Mouse (Mus musculus) cerebellum, postnatal 10 days (tissue): Measurements from ENCODE around the gene Ascc1.
"Not testable (repeated sequence)": the region's sequence is repeated elsewhere in the genome, so short reads cannot be mapped to it uniquely, and the experiment has no call there.

Experiments used
- DNase-seq, 2 experiments: peaks; one replicate each; pipeline ENCODE4 v3.0.0; 2021; ENCODE audit warnings: mixed read lengths in 2 of 2

Ascc1 gene

GRCm38 (mm10) chr10:59977715-59978343 is 24.8 kb upstream of the Ascc1 start:
- DNase-seq = no peak

DNA sequence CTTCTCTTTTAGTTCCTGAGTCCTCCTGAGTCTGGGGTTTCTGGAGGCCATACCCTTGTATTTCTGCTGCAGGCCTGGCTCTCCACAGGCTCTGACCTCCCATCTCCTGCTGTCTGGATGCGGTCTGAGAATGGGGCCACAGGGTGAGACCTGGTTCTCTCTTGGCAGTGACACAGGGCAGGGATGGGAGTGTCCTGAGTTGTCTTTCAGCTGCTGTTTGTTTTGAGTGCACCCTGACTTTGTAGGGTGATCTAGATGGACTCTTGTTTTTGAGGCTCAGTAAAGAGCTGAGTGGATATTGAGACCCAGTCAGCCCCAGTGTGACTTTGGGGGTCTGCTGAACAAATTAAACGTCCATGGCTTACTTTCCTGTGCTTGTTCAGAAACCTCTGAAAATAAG is 24.2 kb upstream of the Ascc1 start:
- no peak for DNase-seq

DNA sequence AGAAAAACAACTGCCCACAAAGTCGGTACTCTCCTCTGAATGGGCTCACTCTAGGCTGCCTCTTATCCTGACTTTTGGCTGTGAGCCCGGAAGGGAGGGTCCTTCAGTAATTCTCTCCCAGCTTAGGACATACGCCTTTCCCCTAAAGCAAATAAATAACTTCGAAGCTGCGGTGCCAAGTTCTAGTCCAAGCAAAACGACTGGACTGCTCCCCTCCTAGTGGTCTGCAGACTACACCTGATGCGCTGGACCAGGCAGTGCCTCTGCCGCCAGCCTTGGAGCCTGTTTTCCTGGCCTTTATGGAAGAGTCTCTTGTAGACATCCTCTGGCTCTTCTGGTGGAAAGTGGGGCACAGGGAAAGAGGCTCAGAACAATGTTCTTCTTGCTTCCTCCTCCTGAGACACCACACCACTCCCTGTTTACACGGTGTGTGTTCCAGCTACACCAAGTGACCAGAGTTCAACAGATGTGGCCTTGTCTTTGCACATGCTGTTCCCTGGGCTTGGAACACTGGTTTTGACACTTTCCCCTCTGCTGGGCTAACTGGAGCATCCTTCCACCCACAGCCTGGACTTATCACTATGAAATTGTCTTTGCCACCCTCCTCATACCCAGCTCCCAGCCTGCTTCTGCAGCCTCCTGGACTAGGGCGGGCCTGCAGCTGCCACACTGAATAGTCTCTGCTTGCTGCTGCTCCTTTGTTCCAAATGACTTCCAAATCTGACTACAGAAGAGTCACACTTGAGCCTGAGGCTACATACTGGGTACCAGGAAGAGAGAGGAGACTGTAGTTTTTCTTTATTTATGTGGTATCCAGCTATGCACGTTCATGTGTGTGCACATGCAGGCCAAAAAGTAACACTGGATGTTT is 23.5 kb upstream of the Ascc1 start:
- peak; percentile 67 to 78 for DNase-seq

GRCm38 (mm10) chr10:59980815-59981244 is 21.8 kb upstream of the Ascc1 start:
- DNase-seq = no peak

DNA sequence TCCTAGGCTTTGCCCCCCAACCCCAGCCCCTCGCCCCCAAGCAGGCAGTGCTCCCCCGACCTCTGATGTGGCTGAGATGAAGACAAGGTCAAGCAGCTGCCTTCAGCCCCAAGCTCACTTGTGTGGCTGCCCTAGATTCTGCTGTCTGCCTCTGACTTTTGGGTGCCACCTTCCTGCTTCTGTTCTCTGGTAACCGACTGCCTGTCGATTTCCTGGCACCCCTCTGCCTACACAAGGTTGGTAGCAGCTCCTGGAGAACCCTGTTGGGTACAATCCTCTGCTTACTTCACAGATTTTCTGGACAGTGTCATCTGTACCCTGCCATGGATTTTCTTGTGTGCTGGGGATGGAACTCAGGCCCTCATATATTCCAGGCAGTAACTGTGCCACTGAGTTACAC is 21.3 kb upstream of the Ascc1 start:
- DNase-seq = no peak

DNA sequence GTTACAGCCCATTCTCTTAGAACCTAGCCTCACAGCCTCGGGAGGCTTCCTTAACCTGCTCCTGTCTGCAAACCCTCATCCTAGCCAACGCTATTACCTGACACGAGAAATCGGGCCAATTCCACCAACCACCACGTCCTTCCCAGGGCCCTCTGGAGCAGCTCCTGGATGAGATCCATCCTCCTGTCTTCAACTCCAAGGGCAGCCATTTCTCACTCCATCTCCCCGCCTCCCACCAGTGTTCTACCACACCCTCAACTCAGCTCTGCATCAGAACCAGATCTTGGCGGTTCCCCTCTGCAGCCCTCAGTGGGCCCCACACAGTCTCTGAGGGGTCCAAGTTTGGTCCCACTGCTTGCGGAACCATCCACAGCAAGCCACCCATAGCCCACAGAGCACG is 20.8 kb upstream of the Ascc1 start:
- no peak for DNase-seq

GRCm38 (mm10) chr10:59982379-59982873 is 20.2 kb upstream of the Ascc1 start:
- DNase-seq = no peak

DNA sequence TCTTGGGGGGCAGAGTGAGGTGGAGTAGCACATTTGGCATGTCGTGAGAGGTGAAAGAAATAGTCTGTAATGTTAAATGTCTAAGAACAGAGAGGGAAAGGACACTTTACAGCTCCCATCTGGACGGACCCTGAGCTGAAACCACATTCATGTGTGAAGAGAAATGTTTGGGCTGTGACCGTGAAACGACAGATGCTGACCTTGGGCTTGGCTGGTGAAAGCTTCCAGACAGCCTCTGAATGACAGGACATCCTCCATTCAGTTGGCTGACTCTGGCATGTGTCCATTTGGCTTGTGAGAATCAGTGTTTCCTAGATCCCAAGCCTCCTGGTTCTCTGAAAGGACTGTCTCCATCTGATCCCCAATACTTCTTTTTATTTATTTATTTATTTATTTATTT is 14.6 kb upstream of the Ascc1 start:
- peak; percentile 77 to 79 for DNase-seq

DNA sequence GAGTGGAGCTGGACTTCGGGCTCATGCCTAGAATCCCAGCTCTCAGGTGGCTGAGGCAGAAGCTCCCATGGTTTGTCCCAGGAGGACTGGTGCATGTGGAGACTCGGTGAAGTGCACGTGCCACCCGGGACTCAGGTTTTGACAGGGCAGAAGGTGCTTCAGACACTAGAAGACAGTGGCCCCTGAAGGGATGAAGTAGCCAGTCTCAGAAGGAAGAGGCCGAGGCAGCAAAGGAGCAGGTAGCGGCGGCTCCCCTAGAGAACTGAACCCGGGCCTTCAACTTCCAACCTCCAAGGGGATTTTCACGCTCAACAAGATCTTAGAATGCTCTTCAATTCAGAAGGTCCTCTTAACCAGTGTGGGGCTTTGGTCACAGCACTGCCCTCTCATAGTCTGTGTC is 12.2 kb upstream of the Ascc1 start:
- no peak for DNase-seq

GRCm38 (mm10) chr10:59991262-59991880 is 11.2 kb upstream of the Ascc1 start:
- no peak for DNase-seq

DNA sequence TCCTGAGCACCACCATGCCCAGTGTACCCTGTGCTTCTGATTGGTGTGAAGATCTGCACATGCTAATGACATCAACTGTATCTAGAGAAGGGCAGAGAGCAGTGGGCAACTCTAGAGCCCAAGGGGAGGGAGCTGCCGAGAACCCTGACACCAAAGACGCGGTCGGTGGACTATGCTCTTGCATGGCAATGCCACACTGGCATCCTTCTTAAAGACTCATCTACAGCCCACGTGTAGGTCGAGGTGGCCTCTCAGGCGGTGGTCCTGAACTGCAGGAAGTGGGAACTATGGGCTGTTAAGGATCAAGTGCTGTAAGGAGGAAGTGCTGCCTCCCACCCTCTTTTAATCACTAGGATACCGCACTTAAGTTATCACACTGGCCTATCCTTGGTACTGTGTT is 10.6 kb upstream of the Ascc1 start:
- no peak for DNase-seq

GRCm38 (mm10) chr10:59993813-59994212 is 8.8 kb upstream of the Ascc1 start:
- not testable (repeated sequence) for DNase-seq

- no peak for DNase-seq
Measured at GRCm38 (mm10) chr10:59995889-59996288, 6.7 kb upstream of the Ascc1 start.

- DNase-seq = peak; percentile 77 to 92
Measured at GRCm38 (mm10) chr10:59997591-59997990, 5.0 kb upstream of the Ascc1 start.

GRCm38 (mm10) chr10:59999057-59999456 is 3.5 kb upstream of the Ascc1 start:
- no peak for DNase-seq

- not testable (repeated sequence) for DNase-seq
Measured at GRCm38 (mm10) chr10:60001663-60002062, 942 bp upstream of the Ascc1 start.

DNA sequence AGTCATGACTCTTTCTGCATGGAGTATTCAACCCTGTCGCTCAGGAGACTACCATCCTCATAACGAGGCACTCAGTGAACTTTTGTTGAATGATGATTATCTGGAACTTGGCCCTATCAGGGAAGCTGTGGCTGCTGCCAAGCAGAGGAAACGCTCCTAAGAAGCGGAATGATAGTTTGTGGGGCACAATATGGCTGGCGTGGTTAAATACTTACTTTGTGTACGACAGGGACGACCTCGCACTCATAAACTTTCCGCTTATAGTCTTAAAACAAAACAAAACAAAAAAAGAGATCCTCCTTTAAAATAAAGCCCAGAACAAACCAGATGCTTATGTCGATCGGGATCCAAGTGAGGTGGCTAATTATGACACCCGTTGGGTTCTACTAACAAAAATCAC is 402 bp upstream of the Ascc1 start:
- peak; percentile 23 to 56 for DNase-seq

GRCm38 (mm10) chr10:60003213-60003752 is 678 bp downstream of the Ascc1 start:
- DNase-seq = no peak

- no peak for DNase-seq
Measured at GRCm38 (mm10) chr10:60003847-60004246, 1.2 kb downstream of the Ascc1 start.

DNA sequence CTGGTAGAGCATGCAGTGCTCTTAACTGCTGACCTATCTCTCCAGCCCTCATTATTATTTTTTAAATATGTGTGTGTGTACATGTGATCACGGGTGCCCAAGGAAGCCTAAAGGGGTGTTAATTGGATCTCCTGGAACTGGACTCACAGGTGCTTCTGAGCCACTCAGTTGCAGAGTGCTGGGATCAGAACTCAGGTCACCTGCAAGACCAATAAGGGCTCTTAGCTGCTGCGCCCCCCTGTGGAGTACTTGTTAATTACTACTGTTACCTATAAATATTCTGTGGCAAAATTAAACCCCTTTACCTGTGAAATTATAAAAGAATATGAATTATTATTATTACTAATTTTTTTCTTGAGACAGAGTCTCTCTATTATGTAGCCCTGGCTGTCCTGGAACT is 2.7 kb downstream of the Ascc1 start:
- DNase-seq = peak; percentile 44 to 63

DNA sequence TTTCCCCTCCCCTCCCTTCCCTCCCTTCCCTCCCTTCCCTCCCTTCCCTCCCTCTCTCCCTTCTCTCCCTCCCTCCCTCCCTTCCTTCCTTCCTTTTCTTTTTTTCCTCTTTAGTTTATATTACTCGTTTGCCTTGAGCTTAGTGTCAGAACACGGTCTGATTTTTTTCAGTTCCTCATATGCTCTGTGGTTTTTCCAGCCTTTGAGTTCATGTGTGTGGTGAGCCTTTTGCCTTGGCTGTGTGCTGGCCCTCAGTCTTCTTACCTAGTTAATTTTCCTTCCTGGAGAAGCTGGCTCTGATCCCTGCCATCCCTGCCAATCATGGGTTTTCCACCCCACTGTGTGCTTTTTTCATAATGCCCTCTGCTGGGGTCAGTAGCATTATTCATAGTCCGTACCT is 6.5 kb downstream of the Ascc1 start:
- no peak for DNase-seq

- DNase-seq = no peak
Measured at GRCm38 (mm10) chr10:60016223-60016622, 13.6 kb downstream of the Ascc1 start.

- no peak for DNase-seq
Measured at GRCm38 (mm10) chr10:60019299-60019698, 16.7 kb downstream of the Ascc1 start.
